Mouse (Mus musculus): ENCODE measurements around the gene Rab2b.

DNA sequence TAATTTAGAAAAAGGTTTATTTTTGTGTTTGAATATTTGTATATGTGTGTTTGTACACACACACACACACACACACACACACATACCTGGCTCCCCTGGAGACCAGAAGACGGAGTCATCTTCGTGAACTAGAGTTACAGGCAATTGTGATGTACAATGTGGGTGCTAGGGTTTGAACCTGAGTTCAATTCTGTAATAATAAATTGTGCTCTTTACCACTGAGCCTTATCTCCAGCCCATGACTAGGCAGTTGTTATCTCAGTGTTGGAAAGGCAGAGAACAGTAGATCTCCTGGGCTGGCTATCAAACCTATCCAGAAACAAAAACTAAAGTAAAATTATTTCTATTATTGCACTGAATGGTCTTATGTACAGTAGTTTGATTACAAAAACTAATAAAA, 26.8 kb upstream of the Rab2b start:
- no peak for TF ChIP-seq POLR2A (IDR thresholded peaks at IDR 0.05; ENCODE audit: low read depth, low read length)
- TF ChIP-seq CTCF (IDR thresholded peaks at IDR 0.05; ENCODE audit: borderline replicate concordance, insufficient read depth, low read length) = no peak
